Mouse (Mus musculus) CD4-positive, CD25-positive, alpha-beta regulatory T cell, adult 4 months (primary cell): ENCODE measurements around the gene Ndufs2. TPM values are rescaled to one million over a fixed set of nuclear protein-coding genes. Genes with fewer than 3 reads are reported as not detected.

ENCODE experiments used
- ATAC-seq: one replicate; pipeline ENCODE4 v1.8.0; 2017
- polyA plus RNA-seq, 2 experiments: library from polyadenylated mRNA; unstranded; fragments of 100-300 nt; shearing (Covaris generic); gene quantifications; one replicate each; pipeline ENCODE4 v1.2.1; 2017

Gene Ndufs2
- polyA plus RNA-seq, result 100 to 1,000 TPM; 115 to 119 TPM

GRCm38 (mm10) chr1:171250680-171251593 lies at the start of gene Ndufs2:
Ndufs2 (minus strand) TSS chr1:171251388.
- ATAC-seq, result no peak

GRCm38 (mm10) chr1:171298226-171298625 lies 47.0 kb upstream of the Ndufs2 start:
- no peak for ATAC-seq

DNA sequence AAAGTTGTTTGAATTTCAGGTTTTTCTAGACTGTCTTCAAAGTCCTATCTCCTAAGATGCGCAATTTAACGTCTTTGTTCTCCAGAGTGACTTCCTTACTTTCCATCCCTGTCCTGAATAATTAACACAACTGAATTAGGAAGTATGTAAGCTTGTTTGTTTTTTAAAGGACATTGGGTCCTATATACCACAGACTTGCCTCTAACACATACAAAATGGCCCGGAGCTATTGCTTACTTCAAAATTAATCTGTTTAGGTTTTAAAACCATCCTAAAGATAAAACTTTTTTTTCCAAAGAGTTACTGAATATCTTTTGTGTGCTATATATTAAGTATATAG lies 43.8 kb upstream of the Ndufs2 start:
- peak; percentile 19 for ATAC-seq

- ATAC-seq, result peak; percentile 95
Observed at GRCm38 (mm10) chr1:171294298-171295062, 43.3 kb upstream of the Ndufs2 start, which contains the start of gene Ufc1. Ufc1 (minus strand) TSS chr1:171295024.

- ATAC-seq, result no peak
Observed at GRCm38 (mm10) chr1:171293906-171294297, 42.7 kb upstream of the Ndufs2 start.

GRCm38 (mm10) chr1:171293351-171293750 lies 42.2 kb upstream of the Ndufs2 start:
- no peak for ATAC-seq

GRCm38 (mm10) chr1:171288328-171288727 lies 37.1 kb upstream of the Ndufs2 start:
- no peak for ATAC-seq

DNA sequence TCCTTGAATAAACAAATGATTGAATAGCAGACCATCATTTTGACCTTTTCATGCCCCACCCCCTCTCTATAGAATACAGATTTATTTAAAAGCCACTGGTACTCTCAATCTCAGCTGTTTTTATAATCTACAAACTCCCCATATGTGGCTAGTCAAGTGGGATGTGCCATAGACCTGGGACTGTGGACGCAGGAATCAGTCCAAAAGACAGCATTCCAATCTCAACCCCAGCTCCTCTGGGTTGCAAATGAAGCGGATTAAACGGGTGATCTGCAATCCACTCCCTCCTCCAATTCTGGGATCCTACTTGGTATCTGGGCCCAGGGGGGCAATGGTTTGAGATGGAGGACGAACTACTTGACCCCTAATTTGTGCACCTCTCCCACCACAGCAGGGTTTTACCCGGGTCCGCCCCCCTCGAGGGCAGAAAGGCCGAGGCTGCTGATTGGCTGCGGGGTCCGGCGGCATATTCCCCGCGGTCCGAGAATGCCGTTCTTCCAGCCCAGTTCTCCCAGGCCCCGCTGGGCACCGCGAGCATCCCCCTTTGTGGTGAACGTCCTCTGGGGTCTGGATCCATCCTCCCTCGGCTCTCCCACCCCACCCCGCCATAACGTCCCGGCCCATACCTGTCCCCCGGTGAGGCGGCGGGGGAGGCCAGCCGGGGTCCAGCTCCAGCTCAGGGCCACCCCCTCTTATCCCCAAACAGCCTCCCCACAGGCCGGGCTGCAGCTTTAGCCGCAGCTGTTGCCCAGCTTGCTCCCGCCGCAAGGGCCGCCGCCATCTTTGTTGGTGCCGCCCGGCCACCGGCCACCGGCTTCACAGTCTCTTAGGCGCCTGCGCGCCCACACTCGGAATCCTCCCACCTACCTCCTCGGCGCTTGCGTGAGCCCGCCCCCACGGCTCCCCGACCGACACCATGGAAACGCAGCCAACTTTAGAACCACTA lies 36.2 kb upstream of the Ndufs2 start, which contains the start of gene Usp21:
Usp21 (minus strand) TSS at position 856 of the 946 bp plus-strand sequence.
- peak; percentile 100 for ATAC-seq

- ATAC-seq, result no peak
Observed at GRCm38 (mm10) chr1:171286517-171286916, 35.3 kb upstream of the Ndufs2 start.

- no peak for ATAC-seq
Observed at GRCm38 (mm10) chr1:171285096-171285892, 34.1 kb upstream of the Ndufs2 start.

DNA sequence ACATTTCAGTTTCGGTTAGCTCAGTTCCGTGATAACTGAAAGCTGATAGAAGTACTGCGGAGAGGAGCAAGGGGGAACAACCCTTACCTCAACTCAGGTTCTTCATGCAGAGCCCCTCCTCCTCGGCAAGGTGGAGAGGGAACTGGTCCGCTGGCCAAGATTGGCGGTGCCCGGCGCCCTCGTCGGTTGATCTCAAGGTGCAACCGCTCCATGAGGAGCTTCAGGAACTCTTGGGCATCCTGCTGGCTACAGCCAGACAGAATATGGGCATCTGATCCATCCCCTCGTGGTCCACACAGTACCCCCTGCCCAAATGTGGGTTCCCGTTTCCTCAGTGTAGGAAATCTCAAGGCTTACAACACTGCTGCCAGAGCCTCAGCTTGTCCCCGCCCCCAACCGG lies 33.3 kb upstream of the Ndufs2 start:
- no peak for ATAC-seq

GRCm38 (mm10) chr1:171283188-171284160 lies 32.3 kb upstream of the Ndufs2 start:
- ATAC-seq, result no peak

DNA sequence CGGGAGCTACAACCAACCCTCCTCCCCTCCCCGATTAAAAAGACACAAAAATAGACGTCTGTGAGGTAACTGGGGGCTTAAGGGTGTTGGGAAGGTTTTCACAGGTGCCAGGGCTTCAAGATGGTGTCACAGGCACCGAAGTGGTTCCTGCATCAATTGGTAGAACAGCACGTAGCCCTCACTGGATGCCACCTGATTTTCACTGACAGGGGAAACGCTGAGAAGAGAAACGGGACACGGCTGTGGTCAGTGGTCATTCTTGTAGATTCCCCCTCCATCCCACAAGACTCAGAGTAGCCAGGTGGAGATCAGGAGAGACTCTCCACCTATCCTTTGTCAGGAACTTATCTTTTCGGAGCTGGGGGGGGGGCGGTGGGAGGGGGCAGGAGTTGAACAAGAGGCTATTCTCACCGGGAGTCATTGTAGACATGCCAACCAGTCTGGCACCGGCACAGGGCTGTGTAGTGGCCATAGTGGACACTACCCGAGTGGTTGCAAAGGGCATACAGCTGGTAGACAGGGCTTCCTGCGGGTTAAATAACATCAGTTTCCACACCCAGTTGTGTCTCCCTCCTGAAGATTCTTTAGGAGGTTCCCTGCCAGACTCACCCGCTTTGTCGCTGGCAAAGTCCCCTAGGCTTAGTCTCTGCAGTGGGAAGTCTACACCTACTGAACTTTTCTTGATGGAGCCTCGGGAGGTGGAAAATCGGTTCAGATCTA lies 31.1 kb upstream of the Ndufs2 start:
- ATAC-seq, result no peak

DNA sequence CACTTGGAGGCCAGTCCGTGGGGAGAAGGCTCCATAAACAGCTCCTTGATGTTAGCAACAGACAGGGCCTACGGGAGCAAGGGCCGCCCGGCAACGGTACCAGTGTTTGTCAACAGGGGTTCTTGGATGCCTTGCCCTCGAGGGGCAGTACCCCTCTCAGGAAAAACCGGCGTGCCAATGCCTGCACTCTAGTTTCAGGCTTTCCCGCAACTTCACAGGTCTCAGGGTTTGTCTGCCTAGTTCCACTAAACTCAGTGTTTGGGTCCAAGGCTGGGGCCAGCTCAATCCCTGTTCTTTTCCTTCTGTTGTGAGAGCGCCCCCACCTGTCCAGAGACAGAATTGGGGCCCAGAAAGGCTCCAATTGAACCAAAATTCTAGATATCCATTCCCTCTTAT lies 30.3 kb upstream of the Ndufs2 start:
- ATAC-seq, result peak; percentile 44

GRCm38 (mm10) chr1:171280916-171281527 lies 29.8 kb upstream of the Ndufs2 start, which contains the start of gene Ppox:
Ppox (minus strand) TSS chr1:171281186.
- ATAC-seq, result peak; percentile 99

- peak; percentile 0 for ATAC-seq
Observed at GRCm38 (mm10) chr1:171280250-171280915, 29.2 kb upstream of the Ndufs2 start.

DNA sequence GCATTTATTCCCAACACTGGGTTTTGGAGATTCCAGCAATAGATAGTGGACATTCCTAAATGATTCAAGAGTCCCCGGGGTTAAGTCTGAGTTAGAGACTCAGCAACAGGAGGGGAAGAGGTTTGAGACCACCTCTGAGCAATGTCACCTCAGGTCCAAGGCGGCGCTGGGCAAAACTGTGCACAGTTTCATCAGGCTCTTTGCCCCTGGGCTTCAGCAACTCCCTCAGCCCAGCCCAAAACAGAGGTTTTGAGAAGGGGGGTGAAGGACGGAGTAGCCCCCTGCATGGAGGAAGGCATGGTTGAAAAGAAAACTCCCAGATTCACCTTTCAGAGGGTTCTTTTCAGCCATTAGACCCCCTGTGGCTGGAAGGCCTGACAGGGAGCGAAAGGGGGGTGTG lies 28.5 kb upstream of the Ndufs2 start:
- no peak for ATAC-seq

GRCm38 (mm10) chr1:171279012-171279705 lies 28.0 kb upstream of the Ndufs2 start:
- ATAC-seq, result no peak
